ENCODE assay signal across 26 mouse cellular contexts in genomic region chr2:68995723-68996122, GRCm38 (mm10).
"Had no signal": no experiment of that assay in that cellular context is flagged by ENCODE, and none has a peak within 500 bp of the region (broad histone marks: within the 10 kb centered on the region; RNA-seq: fewer than 3 reads in every experiment).

No protein-coding gene starts in this region.

- H3K9ac ChIP-seq: heart, embryonic 13.5 days; heart, embryonic 15.5 days; hindbrain, embryonic 13.5 days; hindbrain, embryonic 15.5 days; kidney, embryonic 15.5 days; limb, embryonic 12.5 days had no signal

- H3K4me1 ChIP-seq: hindbrain, embryonic 15.5 days; kidney, embryonic 15.5 days; limb, embryonic 10.5 days; limb, embryonic 12.5 days had no signal

- H3K9me3 ChIP-seq: heart, embryonic 13.5 days; heart, embryonic 15.5 days; hindbrain, embryonic 13.5 days; hindbrain, embryonic 15.5 days; kidney, embryonic 15.5 days; limb, embryonic 10.5 days; limb, embryonic 12.5 days had no signal

- H3K4me2 ChIP-seq: heart, embryonic 11.5 days; heart, embryonic 13.5 days; heart, embryonic 15.5 days; hindbrain, embryonic 13.5 days; hindbrain, embryonic 15.5 days; kidney, embryonic 15.5 days; limb, embryonic 12.5 days; liver, embryonic 11.5 days had no signal

- H3K27me3 ChIP-seq: heart, embryonic 13.5 days; heart, embryonic 15.5 days; hindbrain, embryonic 13.5 days; hindbrain, embryonic 15.5 days; kidney, embryonic 15.5 days; limb, embryonic 12.5 days had no signal

- H3K27ac ChIP-seq: gastrocnemius, adult 2 months; heart, embryonic 13.5 days; heart, embryonic 15.5 days; hindbrain, embryonic 13.5 days; hindbrain, embryonic 15.5 days; hindbrain, postnatal 0 days; kidney, embryonic 15.5 days; kidney, postnatal 0 days; layer of hippocampus, adult 2 months; left cerebral cortex, adult 2 months; limb, embryonic 10.5 days; limb, embryonic 12.5 days had no signal

- H3K4me3 ChIP-seq: gastrocnemius, adult 2 months; heart, embryonic 13.5 days; heart, embryonic 15.5 days; hindbrain, embryonic 13.5 days; hindbrain, embryonic 15.5 days; kidney, embryonic 15.5 days; layer of hippocampus, adult 2 months; left cerebral cortex, adult 2 months; limb, embryonic 10.5 days; limb, embryonic 12.5 days had no signal

- DNase-seq: gastrocnemius, adult 2 months; gastrocnemius, postnatal 14 days; gastrocnemius, postnatal 36 days; heart, adult 18-20 months; heart, postnatal 14 days; heart, postnatal 36 days; kidney, adult 11 months; kidney, adult 2 months; kidney, adult 9 months; kidney, postnatal 14 days; kidney, postnatal 36 days; liver had no signal

- ATAC-seq: hindbrain, postnatal 0 days; intestine, embryonic 16.5 days had no signal

- H3K36me3 ChIP-seq: heart, embryonic 13.5 days; heart, embryonic 15.5 days; hindbrain, embryonic 13.5 days; hindbrain, embryonic 15.5 days; kidney, embryonic 15.5 days; limb, embryonic 12.5 days had no signal
